Mouse (Mus musculus) heart, adult 2 months (tissue): ENCODE measurements around the gene Osbpl7.

Experiments used
- CTCF ChIP-seq: fragments of 200-600 bp; IDR thresholded peaks from 2 replicates; pipeline ENCODE4 v1.8.1; 2022; ENCODE audit warnings: antibody characterized with exemption, mild to moderate bottlenecking, moderate library complexity
- EP300 ChIP-seq: fragments of 200-500 bp; IDR thresholded peaks from 2 replicates; pipeline ENCODE4 v1.6.1; 2011; ENCODE audit warnings: low read depth, low read length, control low read depth; ENCODE audit not compliant: insufficient read depth
- POLR2A ChIP-seq: fragments of 200-500 bp; IDR thresholded peaks from 2 replicates; pipeline ENCODE4 v1.6.1; 2011; ENCODE audit warnings: mild to moderate bottlenecking, low read depth, low read length, control low read depth; ENCODE audit not compliant: insufficient read depth

GRCm38 (mm10) chr11:97024977-97025376 is 25.5 kb upstream of the Osbpl7 start:
- TF ChIP-seq CTCF (no peak), EP300 (no peak), POLR2A (no peak)
